Mouse (Mus musculus) ES-E14 (cell line): Measurements from ENCODE around the gene Bmp2k. TPM values are rescaled to one million over a fixed set of nuclear protein-coding genes. Genes with fewer than 3 reads are reported as not detected.
A peak's percentile ranks its signal among the peaks of the same experiment; 100 is the strongest.

Experiments
- DNase-seq: peaks from one replicate; pipeline ENCODE4 v3.0.0-alpha.2; 2013; ENCODE audit warnings: low read depth, low spot score
- H3K27ac ChIP-seq: 2 replicates; pipeline ENCODE4 v1.5.1; 2012; ENCODE audit warnings: low read depth, mild to moderate bottlenecking, low read length, moderate library complexity, mixed read lengths; ENCODE audit not compliant: poor library complexity, insufficient read depth, severe bottlenecking
- H3K36me3 ChIP-seq: 2 replicates; pipeline ENCODE4 v1.6.1; 2012; ENCODE audit warnings: mild to moderate bottlenecking, low read length, moderate library complexity, mixed read lengths; ENCODE audit not compliant: control insufficient read depth, poor library complexity, insufficient read depth, severe bottlenecking
- H3K4me1 ChIP-seq, 2 experiments: fragments of 150-350 bp in 1 of 2; sonication (generic) in 1 of 2; 2 replicates each; pipeline ENCODE4 v1.6.1; 2012; ENCODE audit warnings: low read length in 2 of 2, mild to moderate bottlenecking in 1 of 2, mixed read lengths in 1 of 2; ENCODE audit not compliant: control insufficient read depth in 2 of 2, insufficient read depth in 2 of 2, poor library complexity in 1 of 2
- H3K4me3 ChIP-seq, 2 experiments: fragments of 150-350 bp in 1 of 2; sonication (generic) in 1 of 2; 2 replicates each; pipeline ENCODE4 v1.5.1; 2012; ENCODE audit warnings: low read length in 2 of 2, low read depth in 1 of 2, mild to moderate bottlenecking in 1 of 2, mixed read lengths in 1 of 2; ENCODE audit not compliant: insufficient read depth in 1 of 2, poor library complexity in 1 of 2, severe bottlenecking in 1 of 2
- H3K9ac ChIP-seq: 2 replicates; pipeline ENCODE4 v1.6.1; 2012; ENCODE audit warnings: low read depth, mild to moderate bottlenecking, low read length, mixed read lengths; ENCODE audit not compliant: poor library complexity, insufficient read depth, severe bottlenecking
- H3K9me3 ChIP-seq: fragments of 150-350 bp; sonication (generic); 2 replicates; pipeline ENCODE4 v1.6.1; 2012; ENCODE audit warnings: low read depth, mild to moderate bottlenecking, low read length; ENCODE audit not compliant: control insufficient read depth, insufficient read depth
- CHD2 ChIP-seq: IDR thresholded peaks from 2 replicates; pipeline ENCODE4 v1.6.1; 2014; ENCODE audit warnings: mild to moderate bottlenecking, low read depth, low read length, inconsistent platforms
- HCFC1 ChIP-seq: IDR thresholded peaks from 2 replicates; pipeline ENCODE4 v1.6.1; 2012; ENCODE audit warnings: low read length, inconsistent platforms, borderline replicate concordance; ENCODE audit not compliant: insufficient read depth
- MAFK ChIP-seq: IDR thresholded peaks from 2 replicates; pipeline ENCODE4 v1.6.1; 2014; ENCODE audit warnings: mild to moderate bottlenecking, low read depth, low read length, inconsistent platforms; ENCODE audit not compliant: insufficient read depth
- ZC3H11A ChIP-seq: IDR thresholded peaks from 2 replicates; pipeline ENCODE4 v1.6.1; 2012; ENCODE audit warnings: low read depth, mild to moderate bottlenecking, inconsistent platforms, low read length, borderline replicate concordance
- ZNF384 ChIP-seq: IDR thresholded peaks from 2 replicates; pipeline ENCODE4 v1.6.1; 2012; ENCODE audit warnings: low read depth, low read length, inconsistent platforms
- in situ Hi-C, 2 experiments: fragments of 600-800 bp; cut with MboI; formaldehyde crosslinking; loops; one replicate each; pipeline ENCODE4 v1.15.1; 2025; ENCODE audit warnings: low sequenced_read_pairs in 2 of 2, inconsistent platforms in 1 of 2; ENCODE audit not compliant: unreplicated experiment in 2 of 2
- total RNA-seq: library from RNA; depleted of rRNA; stranded (reverse); fragments of 300-350 nt; gene quantifications from 2 replicates; pipeline ENCODE4 v1.2.3, GENCODE M21; 2012; rRNA removed

Gene Bmp2k
- 4.7 and 7.1 TPM in 2 replicates for total RNA-seq

DNA sequence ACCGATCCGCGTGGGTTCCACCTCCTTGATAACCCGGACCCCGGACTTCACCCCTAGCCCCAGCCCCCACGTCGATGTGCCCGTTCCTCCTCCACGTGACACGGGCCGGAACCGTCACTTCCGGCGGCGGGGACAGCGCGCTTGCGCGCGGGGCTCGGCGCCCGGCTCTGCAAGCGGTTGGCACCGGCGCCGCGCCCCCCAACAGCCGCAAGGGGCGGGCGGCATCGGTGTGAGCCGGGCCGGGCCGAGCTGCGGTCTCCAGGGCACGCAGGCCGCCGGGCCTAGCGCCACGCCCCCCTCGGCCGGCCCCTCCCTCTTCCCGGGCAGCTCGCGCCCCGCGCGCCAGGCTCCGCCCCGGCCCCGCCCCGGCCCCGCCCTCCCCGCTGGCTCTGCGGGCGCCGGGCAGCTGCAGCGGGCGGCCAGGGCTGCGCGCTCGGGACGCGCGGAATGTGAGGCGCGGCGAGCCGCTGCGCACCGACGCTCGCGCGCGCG lies at the start of gene Bmp2k:
TSS of gene Bmp2k (plus strand) at position 380 of the 492 bp plus-strand sequence.
- Histone ChIP-seq H3K4me3 (peak within 1 kb of the TSS; percentile 68 to 94), H3K27ac (no peak within 1 kb of the TSS), H3K4me1 (0 out of 4 replicates have a peak, but pooled peaks cover 0 to 2% of the 10 kb centered on the region in 2 experiments), H3K9ac (peak within 1 kb of the TSS; percentile 82), H3K36me3 (no peaks in the 10 kb centered on the region), H3K9me3 (no peaks in the 10 kb centered on the region)
- in situ Hi-C loops: no loop called here
- no peak for TF ChIP-seq ZNF384
- no peak for TF ChIP-seq ZC3H11A
- no peak for TF ChIP-seq MAFK
- no peak for TF ChIP-seq HCFC1
- no peak for TF ChIP-seq CHD2
- no peak for DNase-seq

DNA sequence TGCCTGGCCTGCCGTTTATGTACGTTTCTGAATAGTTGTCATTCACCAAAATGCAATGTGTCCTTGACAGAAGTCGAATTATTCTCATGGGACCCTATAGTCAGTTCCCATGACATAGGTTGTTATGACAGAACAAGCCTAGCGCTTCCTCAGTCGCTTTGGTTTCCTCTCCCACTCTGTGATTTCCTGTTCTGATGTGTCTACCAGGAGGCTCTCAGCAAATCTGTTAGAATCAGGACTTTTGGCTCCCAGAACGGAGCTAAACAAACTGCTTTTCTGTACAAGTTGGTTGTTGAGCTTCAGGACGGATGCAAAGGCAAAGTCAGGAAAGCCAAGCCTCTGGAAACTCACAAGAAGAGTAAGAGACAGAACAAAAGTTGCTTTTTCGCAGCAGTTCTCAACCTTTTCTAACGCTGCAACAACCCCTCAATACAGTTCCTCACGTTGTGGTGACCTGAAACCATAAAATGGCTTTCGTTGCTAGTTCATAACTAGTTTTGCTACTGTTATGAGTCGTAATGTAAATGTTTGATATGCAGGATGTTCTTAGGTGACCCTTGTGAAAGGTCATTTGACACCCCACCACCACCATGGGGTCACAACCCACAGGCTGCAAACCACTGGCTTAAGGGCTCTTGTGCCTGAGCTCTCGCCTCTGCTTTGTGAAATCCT lies 48.5 kb upstream of the Bmp2k start:
- TF ChIP-seq HCFC1 (no peak), ZC3H11A (no peak), CHD2 (no peak), ZNF384 (no peak), MAFK (no peak)
- no peaks in the 10 kb centered on the region for H3K4me1 ChIP-seq
- H3K4me3 ChIP-seq: no peak overlapping the region
- H3K36me3 ChIP-seq: no peaks in the 10 kb centered on the region
- no peak overlapping the region for H3K27ac ChIP-seq
- H3K9me3 ChIP-seq: no peaks in the 10 kb centered on the region
- no peak overlapping the region for H3K9ac ChIP-seq
- no peak for DNase-seq
- in situ Hi-C loops: no loop called here

DNA sequence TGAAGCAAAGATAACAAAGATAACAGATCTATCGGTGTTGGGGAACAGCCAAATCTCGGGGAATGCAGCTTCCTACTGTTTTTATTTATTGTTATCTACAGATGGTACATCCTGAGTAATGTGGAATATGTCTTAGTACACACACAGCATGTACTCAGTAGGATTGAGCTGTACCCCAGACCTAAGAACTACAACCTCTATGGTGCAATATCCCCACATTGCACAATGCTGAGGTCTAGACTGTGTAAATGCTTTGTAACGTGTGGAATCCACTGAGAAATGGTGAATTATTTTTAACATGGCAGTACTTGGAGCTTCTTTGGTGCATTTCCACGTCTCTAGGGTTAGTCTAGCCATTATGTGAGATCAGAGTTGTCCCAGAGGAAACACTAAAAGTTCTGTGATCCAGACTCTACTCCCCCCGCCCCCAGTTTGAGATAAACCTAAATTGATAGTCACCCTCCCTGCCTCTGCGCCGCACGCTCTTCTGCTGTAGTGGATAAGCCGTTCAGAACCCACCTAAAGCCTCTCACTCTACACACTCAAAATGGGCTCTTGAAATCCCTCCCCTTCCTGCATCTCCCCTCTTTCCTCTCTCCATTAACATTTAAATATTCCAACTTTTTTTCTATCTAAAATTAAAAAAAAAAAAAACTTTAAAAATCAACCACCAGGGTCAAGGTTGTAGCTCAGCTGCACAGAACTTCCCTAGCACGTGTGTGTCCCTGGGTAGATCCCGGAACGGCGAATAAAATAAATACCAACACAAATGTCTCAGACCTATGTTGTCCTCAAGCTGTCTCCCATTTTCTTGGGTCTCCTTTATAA lies 47.4 kb upstream of the Bmp2k start:
- no peak overlapping the region for H3K9ac ChIP-seq
- H3K9me3 ChIP-seq: no peaks in the 10 kb centered on the region
- no peaks in the 10 kb centered on the region for H3K36me3 ChIP-seq
- H3K4me3 ChIP-seq: no peak overlapping the region
- no peak overlapping the region for H3K27ac ChIP-seq
- TF ChIP-seq HCFC1: no peak
- TF ChIP-seq ZNF384: no peak
- no peak for TF ChIP-seq CHD2
- TF ChIP-seq MAFK: no peak
- TF ChIP-seq ZC3H11A: no peak
- H3K4me1 ChIP-seq: no peaks in the 10 kb centered on the region
- in situ Hi-C loops: no loop called here
- no peak for DNase-seq

DNA sequence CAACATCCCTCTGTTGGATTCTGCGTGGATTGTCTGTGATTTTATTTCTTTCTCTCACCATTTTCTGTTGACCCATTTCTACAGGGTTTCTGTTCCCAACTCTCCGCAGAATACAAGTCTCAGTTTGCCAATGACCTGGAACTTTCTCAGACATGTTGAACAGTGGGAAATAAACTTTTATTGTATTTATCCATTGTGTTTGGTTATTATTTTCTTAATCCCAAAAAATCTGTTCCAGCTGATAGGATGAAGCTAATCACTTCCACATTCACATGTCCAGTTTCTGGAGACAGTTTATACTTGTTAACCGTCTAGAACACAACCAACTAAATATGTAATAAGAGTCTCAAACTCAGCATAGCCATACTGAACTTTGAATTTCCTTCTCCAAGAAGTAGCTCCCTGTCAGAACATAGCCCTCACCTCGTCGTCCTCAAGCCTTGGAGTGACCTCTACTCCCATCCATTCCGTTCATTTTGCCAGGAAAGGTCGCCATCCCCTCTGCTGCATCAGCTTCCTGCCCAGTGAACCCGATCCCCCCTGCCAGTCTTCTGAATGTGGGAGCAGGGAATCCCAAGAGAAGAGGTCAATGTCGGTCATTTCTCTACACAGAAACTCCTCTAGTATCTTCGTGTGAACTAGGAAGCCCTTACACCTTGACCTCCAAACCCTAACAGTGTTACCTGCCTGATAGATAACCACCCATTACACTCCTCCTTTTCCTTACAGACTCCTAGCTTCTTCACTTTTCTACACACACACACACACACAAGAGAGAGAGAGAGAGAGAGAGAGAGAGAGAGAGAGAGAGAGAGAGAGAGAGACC lies 46.6 kb upstream of the Bmp2k start:
- DNase-seq: no peak
- Histone ChIP-seq H3K36me3 (no peaks in the 10 kb centered on the region), H3K27ac (no peak overlapping the region), H3K9ac (no peak overlapping the region), H3K4me1 (no peaks in the 10 kb centered on the region), H3K4me3 (no peak overlapping the region), H3K9me3 (no peaks in the 10 kb centered on the region)
- TF ChIP-seq ZNF384 (no peak), CHD2 (no peak), ZC3H11A (no peak), HCFC1 (no peak), MAFK (no peak)
- in situ Hi-C loops: no loop called here
